Mouse (Mus musculus) ES-CJ7 (cell line): ENCODE measurements around the gene Fap.

Experiments
- DNase-seq: peaks from one replicate; pipeline ENCODE4 v3.0.0; 2011; ENCODE audit warnings: low read depth, low spot score

The Fap gene

DNA sequence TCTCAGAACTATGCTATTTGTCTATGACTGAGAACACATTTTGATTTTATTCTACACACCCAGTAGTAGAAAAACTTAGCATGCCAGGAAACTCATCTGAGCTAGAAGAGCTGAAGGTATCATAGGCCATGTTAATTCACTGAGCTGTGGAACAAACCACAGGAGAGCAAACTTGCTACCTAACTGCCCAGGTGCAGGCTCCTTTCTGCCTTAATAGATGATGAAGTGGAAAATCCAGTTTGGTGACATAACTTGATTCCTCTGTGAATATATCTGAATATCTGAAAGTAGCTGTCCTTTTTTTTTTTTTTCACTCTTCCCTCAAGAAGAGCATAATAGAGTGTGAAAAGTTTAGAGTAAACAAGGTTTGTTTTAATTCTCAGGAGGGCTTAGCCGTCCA, 42.8 kb downstream of the Fap start:
- DNase-seq = no peak

DNA sequence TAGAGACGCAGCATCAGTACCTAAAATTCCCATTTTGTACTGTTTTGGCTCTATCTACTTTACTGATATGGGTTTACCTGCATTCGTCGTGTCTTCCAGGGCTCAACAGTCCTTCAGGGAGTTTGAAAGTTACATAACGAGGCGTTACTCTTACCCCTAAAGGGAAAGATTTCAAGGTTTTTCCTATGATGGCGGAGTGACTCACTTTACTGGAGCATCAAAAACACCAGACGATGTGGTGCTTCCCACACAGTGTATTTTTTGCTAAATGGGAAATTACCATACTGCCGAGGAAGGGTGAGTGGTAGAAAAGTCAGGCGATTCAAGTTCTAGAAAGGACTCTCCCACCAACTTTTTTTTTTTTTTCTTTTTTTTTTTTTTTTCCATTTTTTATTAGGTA, 47.5 kb downstream of the Fap start:
- DNase-seq = no peak

DNA sequence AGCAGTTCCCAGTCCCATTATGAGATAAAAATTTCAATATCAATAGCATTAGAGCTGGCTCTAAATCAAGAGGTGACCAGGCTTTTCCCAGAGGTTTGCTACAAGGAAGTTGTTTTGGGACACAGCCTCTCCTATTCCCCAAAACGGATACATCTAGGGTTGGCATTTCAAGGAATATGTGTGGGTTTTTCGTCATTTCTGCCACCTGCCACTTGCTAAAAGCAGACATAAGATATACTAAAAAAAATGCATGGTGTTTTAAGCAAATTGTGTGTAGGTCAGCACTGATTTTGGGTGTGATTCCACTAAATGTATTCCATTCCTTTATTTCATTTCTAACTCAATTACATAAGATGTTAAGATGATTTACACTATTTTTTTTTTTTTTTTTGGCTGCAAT, 56.1 kb downstream of the Fap start:
- no peak for DNase-seq

DNA sequence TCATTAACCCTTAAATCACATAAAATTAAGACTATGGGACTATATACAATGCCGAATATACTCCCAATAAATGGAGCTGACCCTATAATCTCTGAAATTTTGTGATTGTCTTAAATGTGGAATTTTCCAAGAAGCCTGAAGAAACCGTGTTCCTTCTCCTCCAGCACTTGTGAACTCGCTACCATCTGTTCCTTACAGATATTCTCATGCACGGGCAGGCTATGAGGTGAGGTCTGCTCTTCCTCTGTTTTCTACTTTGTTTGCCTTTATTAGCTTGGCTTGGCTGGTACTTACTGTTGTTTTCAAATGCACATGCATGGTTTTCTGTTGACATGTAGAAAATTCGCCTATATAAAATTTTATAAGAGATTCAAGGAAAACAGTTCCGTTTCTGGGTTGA, 59.4 kb downstream of the Fap start:
- DNase-seq = no peak

DNA sequence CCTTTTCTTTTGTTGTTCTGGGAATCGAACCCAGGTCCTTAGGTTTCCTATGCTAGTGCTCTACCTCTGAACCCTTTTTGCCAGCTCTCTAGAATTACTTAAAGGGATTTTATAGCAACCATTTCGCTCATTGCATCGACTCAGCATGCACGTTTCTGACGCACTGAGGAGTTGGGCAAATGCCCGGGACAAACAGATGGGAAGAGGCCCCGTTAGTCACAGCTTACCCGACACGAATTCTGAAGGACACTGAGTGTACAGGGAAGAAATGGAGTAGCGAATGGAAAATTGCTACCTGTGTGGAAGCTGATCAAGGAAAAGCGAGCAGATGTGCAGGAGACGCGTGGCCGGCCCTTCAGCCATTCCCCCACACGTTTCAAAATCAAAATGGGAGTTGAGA, 60.4 kb downstream of the Fap start:
- DNase-seq = no peak

DNA sequence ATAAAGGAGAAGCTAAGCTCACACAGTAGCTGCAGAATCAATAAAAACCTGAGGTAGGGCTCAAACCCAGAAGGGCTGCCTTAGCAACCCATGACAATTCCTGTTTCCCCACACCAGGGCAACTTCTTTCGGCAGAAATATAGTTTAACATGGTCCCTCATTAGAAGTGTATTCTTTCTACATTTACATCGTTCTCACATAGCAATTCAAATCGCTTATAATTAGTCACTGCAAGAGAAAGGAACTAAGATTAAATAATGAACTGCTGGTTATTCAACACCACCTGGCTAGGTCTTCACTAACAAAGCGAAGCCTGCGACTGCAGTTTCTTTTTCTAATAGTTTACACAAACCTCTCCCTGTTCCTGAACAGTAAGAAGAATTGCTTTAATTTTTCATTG, 66.7 kb downstream of the Fap start:
- no peak for DNase-seq

DNA sequence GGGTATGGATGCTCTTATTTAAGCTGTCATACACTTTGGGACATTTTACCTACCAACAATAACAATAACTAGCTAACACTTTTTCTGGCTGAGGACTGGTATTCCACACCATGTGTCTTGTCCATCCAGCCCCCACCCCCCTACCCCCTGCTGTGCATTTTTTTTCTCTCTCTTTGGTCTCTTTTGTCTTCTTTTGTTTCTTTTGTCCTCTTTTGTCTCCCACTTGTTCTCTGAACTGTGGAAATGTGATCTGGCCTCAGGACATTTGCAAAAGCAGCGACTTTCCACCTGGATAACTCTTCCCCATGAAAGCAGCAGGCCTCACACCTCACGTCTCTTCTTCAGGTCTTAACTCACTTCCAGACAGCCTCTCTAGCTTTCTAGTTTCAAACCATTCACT, 67.4 kb downstream of the Fap start:
- DNase-seq = peak; percentile 53

DNA sequence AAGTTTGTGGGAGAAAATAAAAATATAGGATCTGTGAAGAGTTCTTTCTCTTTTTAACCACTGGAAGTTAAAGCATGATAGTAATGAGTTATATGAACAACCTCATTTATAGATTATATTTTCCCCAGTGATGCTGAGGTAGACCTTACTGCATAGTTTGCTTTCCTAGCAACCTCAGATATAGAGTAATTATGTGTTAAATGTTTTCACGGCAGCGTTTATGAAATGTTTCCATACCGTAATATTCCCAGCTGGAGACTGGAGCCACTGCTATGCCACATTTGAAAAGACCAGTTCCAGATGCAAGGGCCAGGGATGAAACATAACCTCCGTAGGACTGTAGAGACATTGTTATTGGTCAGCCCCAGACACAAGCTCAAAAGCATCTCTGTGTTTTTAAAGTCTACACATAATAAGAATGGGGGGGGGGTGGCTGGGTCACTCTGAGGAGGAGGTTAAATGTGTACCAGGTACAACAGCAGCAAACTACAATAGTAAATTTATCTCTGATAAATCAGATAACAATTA, 69.5 kb downstream of the Fap start:
- DNase-seq = no peak

DNA sequence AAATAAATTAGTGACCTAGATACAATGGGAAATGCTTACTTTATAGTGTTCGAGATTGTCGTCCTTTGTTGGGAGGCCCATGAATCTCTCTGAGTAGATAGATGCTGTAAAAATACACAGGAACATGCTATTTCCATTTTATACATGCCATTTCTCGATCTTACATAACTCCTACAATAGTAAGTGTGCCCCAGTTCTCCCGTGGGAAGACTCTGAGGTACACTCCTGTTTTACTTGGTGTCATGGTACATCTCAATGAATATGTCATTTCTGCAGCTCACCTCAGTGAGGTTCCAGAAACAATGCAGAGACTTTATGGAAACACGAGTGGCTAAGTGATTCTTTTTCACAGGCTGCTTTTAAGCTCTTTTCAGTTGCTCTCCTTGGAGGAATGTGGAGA, 70.5 kb downstream of the Fap start:
- DNase-seq = no peak

DNA sequence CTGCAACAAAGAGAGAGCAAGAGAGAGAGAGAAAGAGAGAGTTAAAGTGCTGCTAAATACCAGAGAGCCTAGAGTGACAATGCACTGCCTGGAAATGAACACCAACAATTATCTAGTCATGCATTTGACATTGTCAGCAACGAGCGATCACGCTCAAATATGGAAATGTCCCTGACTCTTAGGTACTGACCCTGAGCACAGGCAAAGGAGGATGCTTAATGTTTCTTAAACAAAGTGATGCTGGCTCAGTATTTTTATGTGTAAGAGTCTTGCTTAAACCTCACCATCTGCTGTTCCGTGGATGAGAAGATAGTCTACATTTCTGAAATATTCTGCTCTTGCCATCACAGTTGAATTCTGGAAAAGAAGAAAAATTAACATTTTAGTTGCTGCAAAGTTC, 71.4 kb downstream of the Fap start:
- DNase-seq = no peak

DNA sequence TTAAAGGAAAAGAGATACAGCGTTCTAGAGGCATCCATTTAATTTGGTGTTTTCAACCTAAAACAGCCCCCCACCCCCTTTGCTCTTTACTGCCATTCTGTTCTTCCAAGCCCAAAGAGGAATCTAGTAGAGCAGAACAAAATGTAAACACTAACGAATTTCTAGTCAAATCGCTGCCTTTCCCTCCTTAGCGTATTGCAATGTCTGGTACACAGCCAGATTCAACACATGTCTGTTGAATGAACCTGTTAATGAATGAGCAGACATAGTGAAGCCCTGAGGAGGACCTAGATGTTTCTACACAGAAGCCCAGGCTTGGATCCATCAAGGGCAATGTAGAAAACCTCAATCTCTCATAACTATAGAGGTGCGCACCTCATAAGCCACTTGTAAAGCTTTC, 75.1 kb downstream of the Fap start:
- no peak for DNase-seq

DNA sequence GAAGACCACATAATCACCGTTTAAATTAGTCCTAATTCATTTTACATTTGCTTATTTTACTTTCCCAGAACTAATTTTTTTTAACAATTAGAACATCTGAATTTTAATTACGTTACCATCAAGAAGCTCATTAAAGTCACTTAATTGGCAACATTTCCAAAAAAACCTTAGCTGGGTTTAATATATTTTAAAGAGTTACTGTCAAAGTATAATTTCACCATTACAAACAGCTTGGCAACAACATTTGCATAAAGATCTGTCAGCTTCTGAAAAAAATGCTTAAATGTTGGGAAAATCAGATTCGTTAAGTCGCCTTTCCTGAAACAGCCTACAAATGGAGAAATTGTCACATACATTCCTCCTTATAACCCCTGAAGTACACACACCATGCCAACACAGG, 75.8 kb downstream of the Fap start:
- DNase-seq = no peak

DNA sequence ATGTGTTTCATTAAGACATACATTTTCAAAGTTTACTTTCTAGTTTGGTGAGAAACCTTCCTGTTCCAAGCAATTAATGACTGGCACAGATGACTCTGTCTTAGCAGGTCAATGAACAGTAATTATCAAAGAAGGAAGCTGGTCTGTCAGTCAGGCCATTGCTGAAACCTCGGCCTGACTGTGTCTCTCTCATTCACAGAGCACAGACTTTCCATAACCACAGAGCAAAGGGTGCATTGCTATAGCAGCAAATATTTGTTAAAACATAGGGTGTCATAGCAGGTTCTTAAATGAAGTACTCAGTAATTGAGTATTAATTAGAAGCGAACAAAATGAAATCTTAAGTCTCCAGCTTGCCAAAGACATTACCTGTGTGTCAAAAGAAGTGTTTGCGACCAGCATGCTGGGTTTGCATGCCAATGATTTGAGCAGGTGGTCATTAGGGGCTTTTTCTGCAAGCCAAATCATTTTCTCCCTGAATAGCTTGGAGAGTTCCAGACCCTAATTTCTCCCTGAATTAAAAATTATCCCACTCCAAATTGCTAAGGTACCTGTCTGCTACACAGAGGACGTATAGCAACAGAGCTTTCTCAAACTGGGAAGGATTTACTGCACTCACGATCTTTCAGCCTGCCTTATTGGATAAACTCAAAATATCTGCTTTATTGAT, 76.4 kb downstream of the Fap start:
- no peak for DNase-seq

DNA sequence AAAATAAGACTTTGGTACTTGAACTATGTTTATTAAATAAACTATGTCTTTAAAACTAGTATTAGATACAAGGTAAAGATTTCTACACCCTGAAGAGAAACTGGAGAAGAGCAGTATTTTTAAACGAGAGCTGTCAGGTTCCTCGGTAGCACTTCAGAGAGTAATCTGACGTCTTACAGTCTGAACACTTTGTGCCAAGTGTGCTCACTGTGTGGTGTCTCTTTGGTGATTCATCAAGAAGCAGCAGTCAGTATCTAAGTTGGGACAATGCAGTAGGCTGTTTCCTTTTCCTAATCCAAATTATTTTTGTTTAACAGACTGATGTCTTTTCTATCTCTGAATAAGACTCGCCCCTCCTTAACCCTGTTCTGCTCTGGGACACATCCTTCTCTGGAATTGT, 78.5 kb downstream of the Fap start:
- no peak for DNase-seq

DNA sequence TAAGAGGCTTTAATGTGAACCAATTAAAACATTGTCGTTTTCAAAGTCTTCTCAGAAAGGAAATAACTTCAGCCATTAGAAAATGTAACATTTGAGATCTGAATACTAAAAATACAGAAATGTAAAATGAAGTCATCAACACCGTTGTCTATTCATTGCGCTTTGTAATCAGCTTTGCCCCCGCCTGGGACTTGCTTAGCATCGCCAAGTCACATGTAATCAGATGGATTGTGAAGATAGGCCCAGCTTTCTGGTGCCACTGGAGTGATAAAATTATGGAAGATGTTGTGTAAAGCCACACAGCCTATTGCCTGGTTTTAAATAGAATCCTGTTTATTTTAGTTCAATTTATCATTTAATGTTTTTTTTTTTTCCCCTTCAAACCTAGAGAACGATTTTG, 84.0 kb downstream of the Fap start:
- no peak for DNase-seq

DNA sequence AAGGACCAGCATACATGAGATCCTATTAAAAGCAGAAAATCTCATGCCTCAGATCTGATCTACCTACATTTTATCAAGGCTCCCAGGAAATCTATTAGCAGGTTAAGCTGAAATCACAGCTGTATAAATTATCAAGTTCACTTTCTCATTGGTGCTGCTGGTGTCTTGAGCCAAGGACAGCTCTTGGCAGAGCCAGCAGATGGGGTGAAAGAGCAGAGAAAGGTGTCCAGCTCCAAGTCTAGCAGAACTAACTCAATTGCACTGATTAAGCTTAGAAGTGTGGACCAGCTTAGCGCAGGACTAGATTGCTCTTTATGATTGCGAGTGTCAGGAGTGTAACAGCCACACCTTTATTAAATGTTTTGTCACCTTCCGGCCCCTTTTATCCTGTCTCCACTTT, 89.0 kb downstream of the Fap start:
- peak; percentile 7 for DNase-seq

DNA sequence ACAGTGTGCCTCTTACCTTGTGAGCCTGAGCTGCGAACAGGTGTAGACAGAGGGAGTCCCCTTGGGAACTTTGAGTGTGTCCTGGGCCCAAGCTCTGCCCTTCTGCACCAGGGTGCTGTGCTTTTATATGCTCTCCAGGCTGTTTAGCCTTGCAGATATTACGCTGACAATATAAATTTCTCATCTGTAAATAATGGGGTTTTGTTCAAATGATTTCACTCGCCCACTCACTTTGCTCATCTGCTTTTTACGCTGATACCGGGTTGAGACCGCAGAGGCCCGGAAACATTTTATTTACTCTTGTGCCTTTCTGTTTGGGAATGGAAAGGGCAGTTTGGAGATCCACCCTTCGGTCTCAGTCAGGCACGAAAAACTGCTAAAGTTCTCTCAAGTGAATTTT, 90.3 kb downstream of the Fap start, which contains the start of gene Gcg:
TSS of gene Gcg (minus strand) at position 101 of the 400 bp plus-strand sequence.
- no peak for DNase-seq

DNA sequence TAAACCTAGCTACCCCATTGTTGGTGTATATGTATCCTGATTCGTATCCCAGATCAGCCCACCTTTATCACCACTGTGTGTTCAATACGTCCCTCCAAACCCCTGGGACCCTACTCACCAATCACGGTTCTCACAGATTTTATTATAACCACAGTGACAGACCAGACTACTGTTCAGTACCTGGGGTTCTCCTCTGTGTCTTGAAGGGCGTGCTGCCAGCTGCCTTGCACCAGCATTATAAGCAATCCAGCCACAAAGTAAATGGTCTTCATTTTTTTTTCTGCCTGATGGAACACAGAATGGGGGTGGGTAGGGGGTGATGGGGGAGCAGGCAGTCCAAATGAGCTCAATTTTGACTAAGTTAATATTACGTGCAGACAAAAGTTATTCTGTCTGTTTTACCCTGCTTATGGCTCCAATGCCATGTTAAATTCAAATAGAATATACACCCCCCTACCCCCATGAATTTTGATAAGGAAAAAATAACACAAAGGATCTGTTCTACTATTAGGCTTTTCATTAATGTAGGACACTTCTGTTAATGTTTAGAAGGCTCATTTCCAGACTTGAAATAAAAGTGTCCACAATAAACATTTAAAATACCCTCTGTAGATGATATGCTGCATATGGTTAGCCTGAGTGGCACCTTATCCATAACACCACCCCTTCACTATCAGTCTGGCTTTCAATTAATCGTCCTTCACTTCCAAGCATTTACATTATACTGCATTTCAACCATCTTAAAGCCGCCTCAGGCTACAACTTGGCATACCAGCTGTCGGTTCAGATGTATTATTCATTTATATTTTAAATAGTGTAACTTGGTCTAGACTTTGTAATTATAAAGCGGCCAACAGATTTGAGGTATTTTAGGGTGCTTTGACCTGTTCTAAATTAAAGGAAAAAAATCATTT, 93.3 kb downstream of the Fap start:
- no peak for DNase-seq

DNA sequence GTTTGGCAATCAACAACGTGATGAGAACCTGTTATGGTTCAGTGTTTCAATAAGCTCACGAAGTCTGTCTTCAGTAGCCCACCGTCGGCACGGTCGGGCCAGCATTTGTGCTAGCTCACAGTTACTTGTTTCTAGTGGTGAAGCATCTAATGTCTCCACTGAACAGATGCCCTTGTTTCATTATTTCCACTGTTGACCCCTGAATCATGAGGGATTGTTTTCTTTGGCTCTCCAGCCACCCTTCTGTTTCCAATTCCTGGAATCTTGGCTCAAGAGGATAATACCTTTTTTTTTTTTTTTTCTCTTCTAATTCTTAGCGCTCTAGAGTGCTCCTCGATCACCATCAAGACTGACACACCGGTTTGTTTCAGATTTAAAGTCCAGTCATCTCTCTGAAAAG, 104.3 kb downstream of the Fap start:
- DNase-seq = no peak

DNA sequence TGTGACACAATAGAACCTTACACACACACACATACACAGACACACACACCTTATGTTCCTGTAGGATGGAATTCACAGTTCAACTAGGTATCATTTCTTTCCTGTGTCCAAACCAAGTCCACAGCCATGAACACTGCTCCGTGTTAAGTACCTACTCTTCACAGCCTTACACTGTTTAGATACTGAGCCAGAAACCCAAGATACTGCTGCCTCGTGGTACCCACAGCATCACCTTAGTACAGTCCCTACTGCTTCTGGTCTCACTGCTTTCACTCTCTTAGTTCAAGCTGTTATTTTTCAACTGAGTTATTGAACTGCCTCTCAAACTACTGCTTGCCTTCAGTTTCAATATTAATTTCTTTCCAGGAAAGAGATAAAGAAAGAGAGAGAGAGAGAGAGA, 110.6 kb downstream of the Fap start:
- no peak for DNase-seq

DNA sequence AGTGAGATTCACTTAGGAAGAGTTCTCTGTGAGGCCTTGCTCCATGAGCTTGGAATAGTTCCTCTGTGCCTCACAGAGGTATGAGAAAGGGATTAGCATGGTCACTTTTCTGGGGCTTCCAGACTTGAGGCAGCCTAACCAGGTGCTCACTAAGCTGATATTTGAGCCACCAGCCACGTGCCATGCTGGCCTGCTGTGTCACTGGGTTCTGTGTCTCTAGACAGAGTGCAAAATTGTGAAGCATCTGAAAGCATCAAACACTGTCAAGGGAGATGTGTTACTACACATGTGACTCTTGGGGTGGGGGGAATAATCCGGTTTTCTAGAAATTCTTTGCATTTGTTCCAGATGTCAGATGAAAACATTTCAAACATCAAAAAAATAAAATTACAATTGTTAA, 111.7 kb downstream of the Fap start:
- no peak for DNase-seq

DNA sequence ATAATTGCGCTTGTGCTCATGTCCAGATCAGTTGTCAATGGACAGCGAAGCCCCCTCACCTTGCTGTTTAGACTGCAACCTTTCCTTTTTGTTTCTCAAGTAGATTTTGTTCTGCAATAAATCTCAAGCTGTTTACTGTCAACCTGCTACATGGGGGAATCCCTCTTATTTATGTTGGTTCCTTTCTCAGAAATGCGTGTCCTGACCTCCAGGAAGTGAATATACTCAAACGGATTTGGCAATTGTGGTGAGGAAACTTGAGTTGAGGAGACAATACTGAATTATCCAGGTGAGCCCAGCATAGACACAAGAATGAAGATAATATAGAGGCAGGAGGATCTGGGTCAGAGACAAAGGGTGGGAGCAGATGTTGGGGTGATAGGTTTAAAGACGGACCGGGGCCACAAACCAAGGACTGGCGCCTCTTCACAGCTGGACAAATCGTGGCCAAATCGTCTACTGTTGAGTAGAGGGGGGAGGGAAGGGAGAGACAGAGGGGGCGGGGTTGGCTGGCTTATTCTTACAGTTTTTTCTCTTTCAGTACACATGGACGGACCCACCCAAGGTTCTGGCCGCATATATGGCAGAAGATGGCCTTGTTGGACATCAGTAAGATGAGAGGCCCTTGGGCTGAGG, 112.9 kb downstream of the Fap start:
- no peak for DNase-seq
